Mouse (Mus musculus) urinary bladder, postnatal 4 days (tissue): Measurements from ENCODE around the gene Apold1.

Experiments used
- DNase-seq, 2 experiments: peaks; one replicate each; pipeline ENCODE4 v3.0.0; 2021 to 2022; ENCODE audit warnings: low spot score in 2 of 2

Apold1 gene

GRCm38 (mm10) chr6:135029246-135029645, 47.7 kb downstream of the Apold1 start:
- no peak for DNase-seq
